Mouse (Mus musculus): ENCODE data around the gene Vstm2l.

DNA sequence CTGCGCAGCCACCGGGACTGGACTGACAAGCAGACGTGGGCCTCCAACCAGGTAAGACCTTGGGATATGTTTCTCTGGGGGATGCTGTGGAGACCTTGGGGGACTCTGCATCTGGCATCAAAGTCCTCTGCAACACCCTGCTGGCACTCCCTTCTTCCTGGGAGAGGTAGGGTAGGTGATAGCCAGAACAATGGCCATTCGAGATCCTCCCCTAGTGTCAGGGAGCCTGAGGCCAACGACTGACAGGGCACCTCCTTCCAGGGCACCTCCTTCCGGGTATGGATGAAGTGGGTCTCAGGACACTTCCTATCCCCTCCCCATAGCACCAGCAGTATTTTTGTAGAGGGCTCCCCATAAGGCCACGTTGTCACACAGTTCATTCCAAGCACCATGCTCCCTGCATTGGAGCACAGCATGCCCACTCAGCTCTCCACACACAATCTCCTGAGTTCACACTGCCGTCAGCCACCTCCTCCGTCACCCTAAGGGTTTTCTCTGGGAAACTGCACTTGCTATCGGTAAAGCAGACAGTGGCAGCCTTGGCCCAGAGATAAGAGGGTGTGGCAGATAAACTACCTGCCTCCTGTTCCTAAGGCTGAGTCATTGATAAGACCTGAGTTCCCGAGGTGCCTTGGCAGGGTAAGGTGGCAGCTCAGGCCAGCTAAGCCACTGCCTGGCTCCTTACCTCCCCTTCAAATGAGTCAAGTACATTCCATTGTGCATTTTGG, 21.2 kb downstream of the Vstm2l start:
- TF ChIP-seq GATA1 (IDR thresholded peaks at IDR 0.05; ENCODE audit: borderline replicate concordance, low read length) = no peak
- TF ChIP-seq FLI1 (IDR thresholded peaks at IDR 0.05; ENCODE audit: low read length) = no peak

All from megakaryocyte, embryonic 14.5 days (primary cell).